Mouse (Mus musculus) hindbrain, embryonic 16.5 days (tissue): ENCODE measurements around the gene Glrb. TPM values are rescaled to one million over a fixed set of nuclear protein-coding genes. Genes with fewer than 3 reads are reported as not detected.

Experiments
- ATAC-seq: fragments of 200-750 bp; cut with Nextera tagmentation; 2 replicates; pipeline ENCODE4 v1.8.0; 2017; ENCODE audit warnings: moderate TSS enrichment, moderate library complexity
- H3K27ac ChIP-seq: fragments of 300-500 bp; sonication (generic); 2 replicates; pipeline ENCODE4 v1.5.1; 2014; ENCODE audit warnings: low read depth, mild to moderate bottlenecking, control low read depth, low read length, moderate library complexity
- H3K27me3 ChIP-seq: fragments of 300-500 bp; sonication (generic); replicated peaks from 2 replicates; pipeline ENCODE4 v1.6.1; 2014; ENCODE audit warnings: low read length; ENCODE audit not compliant: control insufficient read depth, insufficient read depth
- H3K36me3 ChIP-seq: fragments of 300-500 bp; sonication (generic); 2 replicates; pipeline ENCODE4 v1.6.1; 2014; ENCODE audit warnings: mild to moderate bottlenecking, low read length, moderate library complexity, mixed read lengths; ENCODE audit not compliant: control insufficient read depth, insufficient read depth
- H3K4me1 ChIP-seq: fragments of 300-500 bp; sonication (generic); 2 replicates; pipeline ENCODE4 v1.6.1; 2014; ENCODE audit warnings: low read depth, low read length; ENCODE audit not compliant: control insufficient read depth, insufficient read depth
- H3K4me2 ChIP-seq: fragments of 300-500 bp; sonication (generic); 2 replicates; pipeline ENCODE4 v1.6.1; 2014; ENCODE audit warnings: mild to moderate bottlenecking, low read length, control low read depth, moderate library complexity
- H3K4me3 ChIP-seq: fragments of 300-500 bp; sonication (generic); 2 replicates; pipeline ENCODE4 v1.5.1; 2014; ENCODE audit warnings: mild to moderate bottlenecking, low read length, control low read depth, moderate library complexity
- H3K9ac ChIP-seq: fragments of 300-500 bp; sonication (generic); 2 replicates; pipeline ENCODE4 v1.6.1; 2014; ENCODE audit warnings: low read depth, mild to moderate bottlenecking, control low read depth, low read length, moderate library complexity
- H3K9me3 ChIP-seq: fragments of 300-500 bp; sonication (generic); 2 replicates; pipeline ENCODE4 v1.6.1; 2014; ENCODE audit warnings: mild to moderate bottlenecking, low read length, moderate library complexity; ENCODE audit not compliant: control insufficient read depth
- WGBS: fragments of 180-500 bp; shearing (Covaris S2); extraction: QIAGEN DNeasy Blood & Tissue Kit; methylation state at CpG from one replicate; pipeline ENCODE4 v1.1.7; 2014; 5-methylcytosine and 5-hydroxymethylcytosine counted together
- polyA plus RNA-seq: library from polyadenylated mRNA; unstranded; fragments of >200 nt; fragmentation: Nextera tagmentation; extraction: Ambion mirVana; gene quantifications from 2 replicates; pipeline ENCODE4 v1.2.1, GENCODE M21; 2015

Gene Glrb
- 53.7 and 73.3 TPM in 2 replicates for polyA plus RNA-seq

DNA sequence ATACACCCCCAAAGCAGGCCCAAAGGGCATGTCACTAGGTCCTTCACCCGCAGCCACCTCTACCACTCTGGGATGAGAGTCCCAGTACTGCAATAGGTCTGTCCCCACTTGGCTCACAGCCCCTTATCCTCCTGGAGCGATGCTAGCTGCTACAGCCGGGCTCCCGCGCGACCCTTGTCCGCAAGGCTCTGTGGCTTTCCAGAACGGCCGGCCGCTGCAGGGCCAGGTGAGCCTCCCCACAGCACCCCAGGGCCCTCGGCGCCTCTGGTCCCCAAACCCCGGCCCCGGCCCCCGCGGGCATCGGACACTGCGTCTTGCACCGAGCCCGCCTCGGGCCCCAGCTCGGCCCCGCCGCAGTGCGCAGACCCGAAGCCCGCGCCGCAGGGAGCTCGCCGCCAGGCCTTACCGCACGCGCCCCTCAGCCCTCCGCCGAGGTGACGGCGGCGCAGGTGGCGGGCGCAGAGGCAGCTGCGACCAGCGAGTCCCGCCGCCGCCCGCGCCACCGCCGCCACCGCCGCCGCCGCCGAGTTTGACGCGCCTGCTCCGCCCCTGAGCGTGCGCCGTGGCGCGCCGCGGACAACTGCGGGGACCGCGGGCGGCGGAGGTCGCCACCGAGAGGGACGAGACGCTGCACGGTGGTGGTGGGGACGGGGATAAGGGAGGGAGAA, at the start of gene Glrb:
Gene Glrb, minus strand, starts transcription at position 550 of the 668 bp plus-strand sequence.
- Histone ChIP-seq H3K4me1 (no peaks in the 10 kb centered on the region), H3K9me3 (no peaks in the 10 kb centered on the region), H3K4me3 (peak within 1 kb of the TSS; percentile 69), H3K27me3 (0 out of 2 replicates have a peak, but pooled peaks cover 2% of the 10 kb centered on the region), H3K27ac (peak within 1 kb of the TSS; percentile 78), H3K4me2 (peak within 1 kb of the TSS; percentile 52), H3K36me3 (no peaks in the 10 kb centered on the region), H3K9ac (peak within 1 kb of the TSS; percentile 95)
- peak; percentile 96 for ATAC-seq
- WGBS, result under 1% methylated on average over 58 of the region's 76 CpGs

DNA sequence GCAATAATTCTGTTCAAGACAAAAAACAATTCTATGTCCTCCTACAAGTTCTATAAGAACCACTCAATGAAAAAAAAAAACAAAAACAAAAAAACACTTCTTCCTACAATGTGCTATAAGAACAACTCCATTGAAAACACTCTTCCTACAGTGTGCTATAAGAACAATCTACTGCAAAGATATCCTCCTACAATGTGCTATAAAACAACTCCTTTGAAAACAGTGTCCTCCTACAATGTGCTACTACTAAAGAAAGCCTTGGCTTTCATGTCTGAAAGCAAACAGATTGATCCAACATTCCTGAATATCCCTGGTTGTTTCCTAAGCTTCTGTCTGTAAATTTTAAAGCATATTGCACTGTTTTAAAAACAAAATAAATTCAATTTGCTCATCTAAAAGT, 46.5 kb upstream of the Glrb start:
- H3K36me3 ChIP-seq, result no peaks in the 10 kb centered on the region
- no peak overlapping the region for H3K9ac ChIP-seq
- H3K9me3 ChIP-seq, result no peaks in the 10 kb centered on the region
- no peak overlapping the region for H3K4me2 ChIP-seq
- H3K27me3 ChIP-seq, result no peaks in the 10 kb centered on the region
- no peak overlapping the region for H3K4me3 ChIP-seq
- no peak for ATAC-seq
- no peak overlapping the region for H3K27ac ChIP-seq
- no peaks in the 10 kb centered on the region for H3K4me1 ChIP-seq

DNA sequence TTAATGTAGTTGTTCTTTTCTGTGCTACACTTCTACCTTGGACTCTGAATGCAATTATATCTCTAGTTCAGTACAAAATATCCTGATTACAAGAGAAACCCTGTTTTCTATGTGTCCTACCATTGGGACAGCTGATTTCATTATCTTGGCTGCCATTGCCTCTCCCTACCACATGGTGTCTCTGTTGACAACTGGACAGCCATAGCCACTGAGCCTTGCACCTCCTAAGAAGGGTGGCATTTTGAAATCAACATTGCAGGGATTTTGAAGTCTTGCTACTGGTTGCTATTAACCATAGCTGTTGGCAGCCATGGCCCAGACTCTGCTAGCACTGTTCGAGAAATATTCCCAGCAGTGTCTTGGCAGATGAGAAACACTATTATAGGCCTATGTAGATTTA, 45.1 kb upstream of the Glrb start:
- H3K4me2 ChIP-seq, result no peak overlapping the region
- H3K27ac ChIP-seq, result no peak overlapping the region
- no peaks in the 10 kb centered on the region for H3K36me3 ChIP-seq
- 35% methylated on average over 1 of the region's 1 CpGs for WGBS
- H3K27me3 ChIP-seq, result no peaks in the 10 kb centered on the region
- no peak overlapping the region for H3K4me3 ChIP-seq
- H3K4me1 ChIP-seq, result no peaks in the 10 kb centered on the region
- no peak overlapping the region for H3K9ac ChIP-seq
- H3K9me3 ChIP-seq, result no peaks in the 10 kb centered on the region
- ATAC-seq, result peak; percentile 75

DNA sequence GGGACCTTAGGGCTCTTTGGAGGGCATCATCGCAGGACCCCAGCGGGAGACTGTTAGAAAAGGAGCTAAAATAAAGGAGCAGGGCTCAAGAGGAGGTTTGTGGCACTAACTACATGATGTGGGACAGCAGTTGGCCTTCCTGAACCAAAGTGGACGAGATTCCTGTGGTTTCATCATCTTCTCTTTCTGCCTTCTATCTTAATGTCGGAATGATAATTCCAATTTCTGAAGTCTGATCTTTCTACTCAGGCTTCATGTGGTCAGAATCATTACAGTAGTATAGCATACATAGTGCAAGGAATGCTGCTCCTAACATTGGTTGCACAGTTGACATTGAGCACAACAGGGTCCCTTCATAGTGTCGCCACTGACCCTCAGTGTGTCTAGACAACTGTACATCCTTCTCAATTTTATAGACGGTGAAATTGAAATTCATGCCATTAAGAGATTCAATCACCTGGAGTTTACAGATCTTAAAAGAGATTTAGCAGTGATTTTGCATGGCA, 372 bp upstream of the Glrb start:
- ATAC-seq, result peak; percentile 45; the same call in 1 of the 2 replicates
- H3K4me2 ChIP-seq, result peak overlapping the region; percentile 52
- H3K9ac ChIP-seq, result peak overlapping the region; percentile 95
- H3K9me3 ChIP-seq, result no peaks in the 10 kb centered on the region
- H3K36me3 ChIP-seq, result no peaks in the 10 kb centered on the region
- H3K4me1 ChIP-seq, result no peaks in the 10 kb centered on the region
- peak overlapping the region; percentile 78 for H3K27ac ChIP-seq
- 19% methylated on average over 6 of the region's 6 CpGs for WGBS
- H3K27me3 ChIP-seq, result 0 out of 2 replicates have a peak, but pooled peaks cover 2% of the 10 kb centered on the region
- H3K4me3 ChIP-seq, result peak overlapping the region; percentile 69

DNA sequence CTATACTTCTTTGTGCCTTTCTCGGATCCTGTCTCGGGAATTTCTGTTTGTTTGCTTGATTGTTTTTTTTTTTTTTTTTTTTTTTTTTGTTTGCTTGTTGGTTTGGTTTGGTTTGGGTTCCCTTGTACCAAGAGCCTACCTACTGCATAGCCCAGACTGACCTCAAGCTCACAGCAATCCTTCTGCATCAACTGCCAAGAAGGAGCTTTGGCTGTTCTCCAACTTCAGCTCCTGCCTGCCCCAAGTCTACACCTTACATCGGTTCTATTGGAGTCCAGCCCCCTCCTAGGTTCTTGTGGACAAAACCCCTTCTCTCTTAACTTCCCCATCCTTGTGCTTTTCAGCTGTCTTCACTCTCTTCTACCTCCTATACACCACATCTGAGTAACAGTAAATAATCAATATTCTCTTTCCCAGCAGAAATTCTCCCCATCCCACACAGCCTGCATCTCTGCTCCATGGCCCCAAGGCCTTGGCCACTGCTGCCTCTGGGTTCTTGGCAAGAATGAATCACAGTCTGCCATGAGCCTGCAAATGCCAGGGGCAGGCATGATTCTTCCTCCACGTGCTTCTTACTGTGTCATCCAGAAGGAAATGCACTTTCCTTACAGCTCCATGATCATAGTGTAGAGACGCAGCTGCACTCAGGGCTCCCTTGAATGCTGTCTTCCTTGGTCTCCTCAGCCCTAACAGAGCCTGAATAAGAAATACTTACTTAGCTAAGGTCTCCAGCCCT, 18.5 kb downstream of the Glrb start:
- H3K27me3 ChIP-seq, result no peaks in the 10 kb centered on the region
- no peak overlapping the region for H3K4me2 ChIP-seq
- no peak overlapping the region for H3K9ac ChIP-seq
- H3K36me3 ChIP-seq, result no peaks in the 10 kb centered on the region
- H3K9me3 ChIP-seq, result no peaks in the 10 kb centered on the region
- H3K4me3 ChIP-seq, result no peak overlapping the region
- ATAC-seq, result no peak
- H3K4me1 ChIP-seq, result peaks cover 7% of the 10 kb centered on the region; the same call in 1 of the 2 replicates
- H3K27ac ChIP-seq, result no peak overlapping the region
- WGBS, result 74% methylated on average over 5 of the region's 5 CpGs

DNA sequence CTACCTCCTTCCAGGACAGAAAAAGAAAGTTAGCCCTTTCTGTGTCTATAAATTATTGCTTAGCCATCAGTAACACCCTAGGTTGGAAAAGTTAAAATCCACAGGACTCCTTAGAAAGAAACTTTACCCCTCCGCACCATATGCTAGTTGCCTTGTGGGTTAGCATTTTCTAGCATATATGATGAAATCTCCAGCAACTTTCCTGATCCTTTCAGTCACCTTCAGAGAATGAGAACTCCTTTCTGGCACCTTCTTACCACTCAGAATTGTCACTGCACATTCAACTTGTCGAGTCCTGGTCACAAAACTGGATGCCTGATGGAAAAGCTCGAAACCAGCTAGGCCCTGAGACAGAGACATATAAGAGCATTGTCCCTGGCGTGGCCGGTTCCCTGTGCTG, 19.1 kb downstream of the Glrb start:
- H3K27me3 ChIP-seq, result no peaks in the 10 kb centered on the region
- no peaks in the 10 kb centered on the region for H3K36me3 ChIP-seq
- H3K4me1 ChIP-seq, result peaks cover 7% of the 10 kb centered on the region; the same call in 1 of the 2 replicates
- no peak overlapping the region for H3K9ac ChIP-seq
- 93% methylated on average over 5 of the region's 5 CpGs for WGBS
- ATAC-seq, result no peak
- H3K4me2 ChIP-seq, result no peak overlapping the region
- H3K27ac ChIP-seq, result no peak overlapping the region
- H3K4me3 ChIP-seq, result no peak overlapping the region
- H3K9me3 ChIP-seq, result no peaks in the 10 kb centered on the region

DNA sequence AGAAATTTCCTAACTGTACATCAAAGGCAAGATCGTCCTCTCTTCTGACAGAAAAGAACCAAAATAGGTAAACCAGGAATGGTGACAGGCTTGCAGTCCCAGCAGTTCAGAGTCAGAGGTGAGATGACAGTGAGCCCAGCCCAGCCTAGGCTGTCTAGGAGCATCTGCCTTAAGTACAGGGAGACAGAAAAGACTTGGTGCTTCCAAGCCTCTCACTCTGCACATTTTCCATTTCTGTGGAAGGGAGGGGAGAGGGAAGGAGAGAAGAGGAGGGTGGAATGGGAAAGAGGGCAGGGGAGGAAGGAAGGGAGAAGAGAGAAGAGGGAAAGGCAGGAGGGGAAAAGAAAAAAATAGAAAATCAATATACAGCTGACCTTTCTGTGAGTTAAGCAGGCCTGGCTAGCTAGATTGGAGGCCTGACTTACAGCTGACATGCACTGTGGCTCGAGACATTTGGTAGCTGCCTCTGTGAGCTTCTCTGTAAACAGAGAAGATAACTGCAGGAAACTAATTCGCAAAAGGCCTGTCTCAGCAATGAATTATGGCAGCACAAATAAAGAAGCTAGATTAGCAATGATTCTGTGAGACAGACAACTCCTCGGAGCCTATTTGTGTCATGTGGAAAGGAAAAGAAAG, 20.3 kb downstream of the Glrb start:
- H3K9me3 ChIP-seq, result no peaks in the 10 kb centered on the region
- H3K36me3 ChIP-seq, result no peaks in the 10 kb centered on the region
- no peaks in the 10 kb centered on the region for H3K27me3 ChIP-seq
- ATAC-seq, result peak; percentile 46; the same call in 1 of the 2 replicates
- peak overlapping the region; percentile 56; the same call in 1 of the 2 replicates for H3K27ac ChIP-seq
- no peak overlapping the region for H3K4me3 ChIP-seq
- H3K9ac ChIP-seq, result no peak overlapping the region
- 47% methylated on average over 4 of the region's 4 CpGs for WGBS
- no peak overlapping the region for H3K4me2 ChIP-seq
- peaks cover 7% of the 10 kb centered on the region; the same call in 1 of the 2 replicates for H3K4me1 ChIP-seq

DNA sequence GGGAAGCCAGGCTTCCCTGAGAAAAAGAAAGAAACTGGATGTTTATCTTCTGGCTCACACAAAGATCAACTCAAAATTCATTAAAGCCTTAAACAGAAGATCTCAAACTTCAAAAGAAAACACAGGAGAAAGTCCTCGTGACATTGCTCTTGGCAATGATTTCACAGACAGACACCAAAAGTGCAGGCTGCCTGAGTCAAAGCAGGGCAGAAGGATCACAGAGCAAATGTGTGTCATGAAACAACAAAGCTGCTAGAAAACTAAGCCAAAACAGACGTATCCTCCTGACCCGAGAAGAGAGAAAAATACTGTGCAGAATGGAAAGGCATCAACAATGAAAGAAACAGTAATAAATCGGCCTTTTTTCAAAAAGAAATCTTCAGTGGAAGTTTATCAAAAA, 22.4 kb downstream of the Glrb start:
- Histone ChIP-seq H3K4me2 (no peak overlapping the region), H3K36me3 (no peaks in the 10 kb centered on the region), H3K9me3 (no peaks in the 10 kb centered on the region), H3K4me3 (no peak overlapping the region), H3K27me3 (no peaks in the 10 kb centered on the region), H3K4me1 (peaks cover 7% of the 10 kb centered on the region; the same call in 1 of the 2 replicates), H3K9ac (no peak overlapping the region), H3K27ac (no peak overlapping the region)
- ATAC-seq, result no peak
- WGBS, result 64% methylated on average over 4 of the region's 4 CpGs

DNA sequence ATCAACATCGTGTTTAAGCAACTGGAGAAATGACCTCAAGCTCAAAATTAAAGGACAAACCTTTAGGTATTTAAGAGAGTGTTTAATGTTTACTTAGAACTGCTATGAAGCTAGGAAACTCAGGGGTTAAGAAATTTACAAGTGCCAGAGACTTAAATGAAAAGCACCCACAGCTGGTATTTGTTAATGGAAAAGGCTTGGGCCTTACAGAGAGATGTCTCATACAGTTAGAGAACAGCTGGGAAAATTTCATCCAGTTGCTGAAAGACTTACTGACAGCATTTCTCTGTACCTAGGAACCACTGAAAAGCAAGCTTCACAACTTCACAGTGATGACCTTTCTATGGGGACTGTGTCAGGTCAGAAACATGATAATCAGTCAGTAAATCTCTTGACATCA, 28.3 kb downstream of the Glrb start:
- 97% methylated on average over 1 of the region's 1 CpGs for WGBS
- Histone ChIP-seq H3K4me3 (no peak overlapping the region), H3K27me3 (no peaks in the 10 kb centered on the region), H3K4me1 (no peaks in the 10 kb centered on the region), H3K27ac (no peak overlapping the region), H3K9me3 (no peaks in the 10 kb centered on the region), H3K36me3 (peaks cover 3% of the 10 kb centered on the region), H3K4me2 (no peak overlapping the region), H3K9ac (no peak overlapping the region)
- no peak for ATAC-seq
